Mouse (Mus musculus) liver, postnatal 0 days (tissue): ENCODE data around the gene Dusp19.

ENCODE experiments used
- CTCF ChIP-seq: sonication (generic); IDR thresholded peaks from 2 replicates; pipeline ENCODE4 v1.5.1; 2016; ENCODE audit warnings: antibody characterized with exemption, low read depth
- EP300 ChIP-seq: IDR thresholded peaks from 2 replicates; pipeline ENCODE4 v1.6.1; 2016; ENCODE audit warnings: antibody characterized with exemption, low read depth, mild to moderate bottlenecking

- TF ChIP-seq CTCF (no peak), EP300 (no peak)
Measured at GRCm38 (mm10) chr2:80662682-80663081, 45.8 kb downstream of the Dusp19 start.
